Comparison of ENCODE assay signal across 20 mouse cellular contexts in genomic region chrX:139220830-139221229, GRCm38 (mm10). TPM values are rescaled to one million over a fixed set of nuclear protein-coding genes. Genes with fewer than 3 reads are reported as not detected.
"Had no signal": no experiment of that assay in that cellular context is flagged by ENCODE, and none has a peak within 500 bp of the region (broad histone marks: within the 10 kb centered on the region; RNA-seq: fewer than 3 reads in every experiment).

No protein-coding gene starts in this region.

- H3K27me3 ChIP-seq: kidney, embryonic 15.5 days; liver, embryonic 12.5 days; midbrain, embryonic 12.5 days had no signal

- ATAC-seq: liver, embryonic 12.5 days; midbrain, embryonic 16.5 days had no signal

- H3K4me2 ChIP-seq: kidney, embryonic 15.5 days; liver, embryonic 12.5 days; lung, embryonic 14.5 days; midbrain, embryonic 12.5 days had no signal

- H3K9me3 ChIP-seq: kidney, embryonic 15.5 days; limb, embryonic 10.5 days; liver, embryonic 12.5 days; midbrain, embryonic 12.5 days had no signal

- H3K9ac ChIP-seq: kidney, embryonic 15.5 days; liver, embryonic 12.5 days; lung, embryonic 14.5 days; midbrain, embryonic 12.5 days had no signal

- H3K36me3 ChIP-seq: kidney, embryonic 15.5 days; limb, embryonic 10.5 days; liver, embryonic 12.5 days; midbrain, embryonic 12.5 days had no signal

- DNase-seq: kidney, postnatal 14 days; lung, embryonic 14.5 days; right cerebral cortex, postnatal 14 days; thymus, postnatal 36 days had no signal

- H3K4me1 ChIP-seq: kidney, embryonic 15.5 days; limb, embryonic 10.5 days; midbrain, embryonic 12.5 days had no signal

- H3K27ac ChIP-seq: kidney, embryonic 15.5 days; left cerebral cortex, adult 2 months; limb, embryonic 10.5 days; liver, embryonic 12.5 days; midbrain, embryonic 12.5 days had no signal

- H3K4me3 ChIP-seq: kidney, embryonic 15.5 days; left cerebral cortex, adult 2 months; limb, embryonic 10.5 days; liver, embryonic 12.5 days; midbrain, embryonic 12.5 days had no signal

RNA-seq across cellular contexts. Expression of gene Mum1l1, which starts 11.0 kb away (rescaled TPM):
- total RNA-seq: megakaryocyte-erythroid progenitor cell, adult 5-6 weeks had no signal

RNA-seq across cellular contexts. Expression of gene 4933428M09Rik, which starts 41.8 kb away (rescaled TPM):
- total RNA-seq: layer of hippocampus, adult 8-10 months; layer of hippocampus, postnatal 25 days; left cerebral cortex, adult 2 months; left cerebral cortex, postnatal 14 days; megakaryocyte-erythroid progenitor cell, adult 5-6 weeks had no signal
- polyA plus RNA-seq: kidney, embryonic 15.5 days; large intestine, adult 2 months; limb, embryonic 14.5 days; liver, embryonic 12.5 days; liver, embryonic 16.5 days; lung, embryonic 14.5 days; midbrain, embryonic 12.5 days; midbrain, embryonic 16.5 days; neural tube, embryonic 14.5 days; stomach, embryonic 16.5 days; thymus, postnatal 0 days had no signal
